Mouse (Mus musculus): ENCODE measurements around the gene Prkab2. TPM values are rescaled to one million over a fixed set of nuclear protein-coding genes. Genes with fewer than 3 reads are reported as not detected.

Gene Prkab2
- 9.5 and 10.0 TPM in 2 replicates for polyA plus RNA-seq (2015; fragmentation: Nextera tagmentation; extraction: Ambion mirVana)

DNA sequence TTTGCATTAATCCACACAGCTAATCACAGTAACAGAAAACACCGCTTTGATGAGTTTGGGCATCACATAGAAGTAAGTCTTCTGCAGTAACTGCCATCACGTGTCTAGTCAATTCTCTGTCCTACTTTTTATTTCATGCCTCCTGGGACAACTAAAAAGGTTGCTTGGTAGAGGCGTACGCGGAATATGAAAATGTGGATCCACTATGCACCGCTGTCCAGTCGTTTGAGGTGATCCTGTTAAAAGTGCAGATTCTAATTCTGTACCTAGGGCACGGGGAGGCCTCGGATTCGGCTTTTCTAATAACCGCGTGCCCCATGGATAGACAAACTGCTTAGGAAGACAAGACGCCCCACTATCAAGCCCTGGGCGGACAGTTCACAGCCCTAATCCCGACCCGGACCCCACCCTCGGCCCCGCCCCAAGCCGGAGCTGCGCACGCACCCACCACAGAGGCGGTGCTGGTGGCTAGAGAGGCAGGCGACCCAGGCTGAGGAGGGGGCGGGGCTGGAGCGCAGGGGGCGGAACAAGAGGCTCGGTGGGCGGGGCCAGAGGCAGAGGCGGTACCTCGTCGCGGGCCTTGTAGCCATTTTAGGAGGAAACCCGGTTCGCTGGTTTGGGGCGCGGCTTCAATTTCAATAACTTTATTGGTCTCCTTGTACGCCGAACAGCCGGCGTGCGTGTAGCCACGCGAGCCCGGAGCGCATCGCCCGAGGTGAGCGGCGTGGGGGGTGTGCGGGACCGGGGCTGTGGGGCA is at the start of gene Prkab2:
TSS of gene Prkab2 (plus strand) at position 539 of the 757 bp plus-strand sequence.
- peak within 1 kb of the TSS; percentile 69 for H3K9ac ChIP-seq (replicated peaks)
- ATAC-seq (replicated peaks): peak; percentile 95
- no peaks in the 10 kb centered on the region for H3K9me3 ChIP-seq
- H3K4me3 ChIP-seq: peak within 1 kb of the TSS; percentile 77
- 0 out of 2 replicates have a peak, but pooled peaks cover 1% of the 10 kb centered on the region for H3K36me3 ChIP-seq
- no peaks in the 10 kb centered on the region for H3K27me3 ChIP-seq
- peaks cover 16% of the 10 kb centered on the region for H3K4me1 ChIP-seq
- peak within 1 kb of the TSS; percentile 71 for H3K27ac ChIP-seq (replicated peaks)
- peak within 1 kb of the TSS; percentile 70 for H3K4me2 ChIP-seq (replicated peaks)
- WGBS: 2% methylated on average over 51 of the region's 51 CpGs

DNA sequence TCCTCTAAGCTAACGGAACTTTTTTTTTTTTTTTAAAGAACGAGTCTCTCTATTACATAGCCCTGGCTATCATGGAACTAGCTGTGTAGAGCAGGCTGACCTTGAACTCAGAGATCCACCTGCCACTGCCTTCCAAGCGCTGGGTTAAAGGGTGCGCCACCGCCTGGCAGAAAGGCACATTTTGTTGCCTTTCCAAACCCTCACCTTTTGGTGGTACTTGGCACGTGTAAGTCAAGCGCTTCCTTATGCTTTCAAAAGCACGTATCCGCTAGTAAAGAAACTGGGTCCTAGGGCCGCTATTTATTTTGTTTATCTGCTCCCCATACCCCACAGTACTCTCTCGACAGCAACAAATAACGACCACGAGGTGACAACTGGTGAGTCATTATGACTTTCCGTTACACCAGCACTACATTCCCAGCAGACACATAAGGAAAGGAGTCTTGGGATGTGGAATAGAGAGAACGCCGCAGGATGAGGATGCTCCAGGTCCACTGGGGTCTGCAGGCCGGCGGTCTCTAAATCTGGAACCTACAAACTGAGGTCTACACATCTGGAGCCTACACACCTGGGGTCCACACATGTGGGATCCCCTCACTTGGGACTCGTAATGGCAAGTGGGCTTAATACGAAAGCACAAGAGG is 48.7 kb upstream of the Prkab2 start:
- Histone ChIP-seq H3K9me3 (no peaks in the 10 kb centered on the region), H3K36me3 (no peaks in the 10 kb centered on the region), H3K4me1 (peaks cover 10% of the 10 kb centered on the region), H3K4me2 (replicated peaks) (peak overlapping the region; percentile 48), H3K27me3 (no peaks in the 10 kb centered on the region), H3K9ac (replicated peaks) (peak overlapping the region; percentile 90), H3K27ac (replicated peaks) (peak overlapping the region; percentile 90), H3K4me3 (peak overlapping the region; percentile 77)
- 2% methylated on average over 20 of the region's 20 CpGs for whole genome bisulfite sequencing
- ATAC-seq (replicated peaks): no peak; the same call in 1 of the 2 replicates

DNA sequence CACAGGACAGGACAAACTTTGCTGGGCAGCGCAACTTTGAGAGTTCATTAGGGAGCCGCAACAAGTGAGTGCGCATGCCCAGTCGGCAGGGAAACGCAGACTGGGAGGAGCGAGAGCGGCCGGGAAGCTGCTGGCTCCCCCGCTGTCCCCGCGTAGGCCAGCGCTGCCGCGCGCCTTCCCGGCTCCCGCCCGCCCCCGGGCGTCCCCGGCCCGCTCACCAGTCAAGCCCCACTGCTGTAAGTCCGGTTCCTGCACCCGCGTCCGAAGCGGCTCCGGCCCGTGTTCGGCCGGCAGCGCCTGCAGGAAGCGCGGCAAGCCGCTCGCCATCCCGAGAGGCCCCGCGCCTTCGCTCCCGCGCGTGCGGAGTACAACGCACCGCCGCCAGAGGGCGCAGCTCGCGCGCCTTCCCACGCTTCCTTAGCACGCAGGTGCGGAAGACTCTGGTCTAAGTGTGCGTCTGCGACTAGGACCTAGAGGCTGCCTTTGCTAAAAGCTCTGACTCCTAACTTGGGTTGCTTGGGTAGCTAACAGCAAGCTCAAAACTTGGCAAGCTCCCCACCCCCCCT is 48.1 kb upstream of the Prkab2 start, which contains the start of gene Chd1l:
TSS of gene Chd1l (minus strand) at position 359 of the 566 bp plus-strand sequence.
- H3K9ac ChIP-seq (replicated peaks): peak within 1 kb of the TSS; percentile 90
- under 1% methylated on average over 56 of the region's 56 CpGs for WGBS
- peaks cover 10% of the 10 kb centered on the region for H3K4me1 ChIP-seq
- H3K9me3 ChIP-seq: no peaks in the 10 kb centered on the region
- peak within 1 kb of the TSS; percentile 77 for H3K4me3 ChIP-seq
- H3K36me3 ChIP-seq: no peaks in the 10 kb centered on the region
- peak within 1 kb of the TSS; percentile 48 for H3K4me2 ChIP-seq (replicated peaks)
- H3K27ac ChIP-seq (replicated peaks): peak within 1 kb of the TSS; percentile 90
- no peaks in the 10 kb centered on the region for H3K27me3 ChIP-seq
- ATAC-seq (replicated peaks): peak; percentile 97

DNA sequence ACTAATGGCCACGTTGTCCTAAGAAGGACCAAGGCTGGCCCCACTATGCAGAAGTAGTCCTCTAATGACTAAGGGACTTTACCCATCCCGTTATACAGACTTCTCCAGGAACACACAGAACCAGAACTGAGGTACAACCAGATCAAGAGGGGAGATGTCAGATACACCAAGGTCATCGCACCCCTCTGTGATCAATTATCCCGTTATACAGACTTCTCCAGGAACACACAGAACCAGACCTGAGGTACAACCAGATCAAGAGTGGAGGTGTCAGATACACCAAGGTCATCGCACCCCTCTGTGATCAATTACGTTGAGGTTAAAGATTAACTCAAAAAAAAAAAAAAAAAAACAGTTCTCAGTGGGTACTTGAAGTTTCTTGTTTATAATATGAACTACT is 47.0 kb upstream of the Prkab2 start:
- Histone ChIP-seq H3K27ac (replicated peaks) (no peak overlapping the region), H3K27me3 (no peaks in the 10 kb centered on the region), H3K9ac (replicated peaks) (no peak overlapping the region), H3K36me3 (no peaks in the 10 kb centered on the region), H3K9me3 (no peaks in the 10 kb centered on the region), H3K4me3 (no peak overlapping the region), H3K4me2 (replicated peaks) (no peak overlapping the region), H3K4me1 (peaks cover 10% of the 10 kb centered on the region)
- 91% methylated on average over 6 of the region's 6 CpGs for WGBS
- ATAC-seq (replicated peaks): no peak

DNA sequence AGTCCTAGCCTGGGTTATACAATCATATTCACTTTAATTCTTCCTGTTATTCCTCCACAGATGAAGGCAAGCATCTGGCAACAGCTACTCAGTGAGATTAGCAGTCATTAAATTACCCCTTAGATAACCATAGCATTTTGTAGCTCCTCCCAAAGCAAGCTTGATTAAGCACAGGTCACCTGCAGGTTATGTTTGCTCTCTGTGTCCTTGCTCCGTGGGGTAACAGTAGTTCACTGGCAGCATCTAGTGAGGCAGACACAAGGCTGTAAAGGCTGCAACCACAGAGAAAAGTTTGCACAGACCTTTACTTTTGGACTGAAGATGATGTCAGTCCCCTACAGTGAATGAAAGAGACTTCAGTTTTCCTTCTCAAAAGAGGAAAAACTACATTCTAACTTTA is 42.8 kb upstream of the Prkab2 start:
- 52% methylated on average over 1 of the region's 1 CpGs for WGBS
- Histone ChIP-seq H3K4me2 (replicated peaks) (no peak overlapping the region), H3K4me1 (peaks cover 4% of the 10 kb centered on the region; the same call in 1 of the 2 replicates), H3K27me3 (no peaks in the 10 kb centered on the region), H3K27ac (replicated peaks) (no peak overlapping the region), H3K36me3 (no peaks in the 10 kb centered on the region), H3K9me3 (no peaks in the 10 kb centered on the region), H3K9ac (replicated peaks) (no peak overlapping the region), H3K4me3 (no peak overlapping the region)
- no peak for ATAC-seq (replicated peaks)

DNA sequence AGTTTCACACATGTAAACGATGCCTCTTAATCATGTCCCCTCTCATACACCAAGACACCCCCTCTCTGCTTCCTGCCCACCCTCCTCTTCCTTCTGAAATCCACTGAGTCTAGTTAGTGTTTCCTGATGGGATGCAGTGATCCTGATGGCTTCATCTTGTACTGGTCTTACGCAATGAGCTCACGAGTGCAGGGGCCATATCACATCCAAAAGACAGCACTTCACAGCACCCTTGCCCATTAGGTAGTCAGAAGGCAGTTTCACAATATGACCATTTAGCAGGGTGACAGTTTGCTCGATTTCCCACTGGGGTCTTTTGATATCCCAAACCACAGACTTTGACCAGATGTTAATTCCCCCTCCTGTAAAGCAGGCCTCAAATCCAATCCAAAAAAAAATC is 42.1 kb upstream of the Prkab2 start:
- Histone ChIP-seq H3K9me3 (no peaks in the 10 kb centered on the region), H3K27ac (replicated peaks) (no peak overlapping the region), H3K27me3 (no peaks in the 10 kb centered on the region), H3K4me3 (no peak overlapping the region), H3K9ac (replicated peaks) (no peak overlapping the region), H3K4me2 (replicated peaks) (no peak overlapping the region), H3K4me1 (no peaks in the 10 kb centered on the region), H3K36me3 (no peaks in the 10 kb centered on the region)
- WGBS: 88% methylated on average over 4 of the region's 4 CpGs
- no peak for ATAC-seq (replicated peaks)

DNA sequence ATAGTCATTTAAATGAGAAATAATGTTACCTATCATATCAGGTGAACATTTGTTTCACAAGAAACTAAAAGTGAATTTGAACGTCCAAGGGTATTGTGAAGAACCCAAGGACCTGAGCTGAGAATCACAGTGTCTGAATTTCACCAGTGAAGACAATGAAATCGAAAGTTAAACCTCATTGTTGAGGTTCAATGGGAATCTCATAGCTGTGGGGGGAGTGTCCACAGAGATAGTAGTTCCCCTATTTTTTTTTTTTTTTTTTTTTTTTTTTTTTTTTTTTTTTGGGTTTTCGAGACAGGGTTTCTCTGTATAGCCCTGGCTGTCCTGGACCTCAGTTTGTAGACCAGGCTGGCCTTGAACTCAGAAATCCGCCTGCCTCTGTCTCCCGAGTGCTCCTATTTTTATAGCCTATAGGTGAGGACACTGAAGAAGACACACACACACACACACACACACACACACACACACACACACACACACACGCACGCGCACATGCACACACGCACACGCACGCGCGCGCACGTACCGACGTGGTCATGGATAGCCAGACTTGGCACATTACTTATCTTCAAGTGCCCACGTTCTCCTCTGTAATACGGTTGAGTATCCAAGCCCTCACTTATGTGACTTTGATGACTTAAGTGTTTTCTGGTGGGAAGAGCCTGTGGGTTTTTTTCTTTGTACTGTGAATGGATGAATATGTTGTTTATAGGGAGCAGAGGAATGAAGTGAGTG is 40.7 kb upstream of the Prkab2 start:
- Histone ChIP-seq H3K9ac (replicated peaks) (no peak overlapping the region), H3K4me3 (no peak overlapping the region), H3K27ac (replicated peaks) (no peak overlapping the region), H3K36me3 (no peaks in the 10 kb centered on the region), H3K9me3 (no peaks in the 10 kb centered on the region), H3K27me3 (no peaks in the 10 kb centered on the region), H3K4me1 (no peaks in the 10 kb centered on the region), H3K4me2 (replicated peaks) (no peak overlapping the region)
- ATAC-seq (replicated peaks): no peak
- 97% methylated on average over 18 of the region's 19 CpGs for WGBS

DNA sequence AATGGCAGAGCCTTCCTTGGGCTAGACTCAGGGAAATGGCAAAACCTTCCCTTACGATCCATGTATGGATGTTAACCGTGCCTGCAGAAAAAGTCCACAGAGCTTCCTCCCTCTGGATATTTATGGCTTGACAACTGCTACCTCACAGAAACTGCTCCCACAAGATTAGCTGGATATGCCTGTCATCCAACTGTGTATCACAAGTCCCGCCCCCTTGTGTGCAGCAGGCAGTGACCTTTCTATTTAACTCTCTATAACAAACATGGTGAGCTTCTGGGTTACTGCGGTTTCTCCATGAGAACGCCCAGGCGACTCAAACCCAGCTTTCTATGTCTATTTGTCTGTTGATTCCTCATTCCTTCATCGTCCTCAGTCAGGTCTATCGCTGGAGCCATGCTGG is 40.1 kb upstream of the Prkab2 start:
- no peak overlapping the region for H3K4me3 ChIP-seq
- no peak for ATAC-seq (replicated peaks)
- 86% methylated on average over 8 of the region's 8 CpGs for WGBS

DNA sequence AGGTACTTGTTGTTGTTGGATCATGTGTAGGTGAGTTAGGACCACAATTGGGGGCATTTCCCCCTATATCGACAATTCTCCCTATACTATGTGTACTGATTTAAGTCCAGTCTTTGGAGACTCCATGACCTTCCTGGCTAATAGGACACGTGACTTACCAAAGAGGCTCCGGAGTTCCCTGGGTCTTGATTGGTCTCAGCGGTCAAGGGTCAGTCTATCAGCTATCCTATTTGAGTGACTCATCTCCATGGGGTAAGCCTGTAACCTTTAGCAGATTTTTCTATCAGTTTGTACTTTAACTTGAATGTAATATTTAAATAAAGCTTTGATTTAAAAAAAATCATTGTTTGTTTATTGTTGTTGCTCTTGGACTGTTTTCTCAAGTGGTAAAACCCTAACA is 37.3 kb upstream of the Prkab2 start:
- H3K9me3 ChIP-seq: no peaks in the 10 kb centered on the region
- no peaks in the 10 kb centered on the region for H3K27me3 ChIP-seq
- ATAC-seq (replicated peaks): no peak
- no peak overlapping the region for H3K9ac ChIP-seq (replicated peaks)
- H3K27ac ChIP-seq (replicated peaks): no peak overlapping the region
- no peaks in the 10 kb centered on the region for H3K36me3 ChIP-seq
- no peak overlapping the region for H3K4me3 ChIP-seq
- no peaks in the 10 kb centered on the region for H3K4me1 ChIP-seq
- WGBS: 97% methylated on average over 4 of the region's 4 CpGs
- no peak overlapping the region for H3K4me2 ChIP-seq (replicated peaks)

More for the DNA sequence above, 40.1 kb upstream of the Prkab2 start:
- Histone ChIP-seq H3K9me3 (no peaks in the 10 kb centered on the region), H3K4me1 (no peaks in the 10 kb centered on the region), H3K27ac (replicated peaks) (no peak overlapping the region), H3K4me2 (replicated peaks) (no peak overlapping the region), H3K36me3 (no peaks in the 10 kb centered on the region), H3K9ac (replicated peaks) (no peak overlapping the region), H3K27me3 (no peaks in the 10 kb centered on the region)

DNA sequence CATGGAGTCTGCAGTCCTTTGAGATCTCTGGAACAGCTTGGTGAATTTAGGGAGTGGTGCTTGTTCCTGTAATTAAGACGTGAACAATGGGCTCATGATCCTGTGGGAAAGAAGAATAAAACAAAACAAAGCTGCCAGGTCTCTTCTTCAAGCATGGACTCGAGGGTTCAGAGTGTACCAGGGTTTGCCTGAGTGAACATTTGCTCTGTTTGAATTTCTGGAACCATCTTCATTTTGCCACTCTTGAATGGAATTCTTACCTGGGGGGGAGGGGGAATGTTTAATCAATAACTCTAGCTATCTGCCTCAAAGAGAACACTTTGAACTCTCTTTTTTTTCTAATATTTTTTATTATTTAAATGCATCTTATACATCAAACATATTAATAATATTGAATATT is 33.4 kb upstream of the Prkab2 start:
- H3K4me2 ChIP-seq (replicated peaks): no peak overlapping the region
- H3K27ac ChIP-seq (replicated peaks): no peak overlapping the region
- 30% methylated on average over 2 of the region's 2 CpGs for WGBS
- H3K9me3 ChIP-seq: no peaks in the 10 kb centered on the region
- no peak for ATAC-seq (replicated peaks)
- H3K9ac ChIP-seq (replicated peaks): no peak overlapping the region
- H3K27me3 ChIP-seq: no peaks in the 10 kb centered on the region
- H3K4me1 ChIP-seq: 0 out of 2 replicates have a peak, but pooled peaks cover 6% of the 10 kb centered on the region
- no peaks in the 10 kb centered on the region for H3K36me3 ChIP-seq
- H3K4me3 ChIP-seq: no peak overlapping the region

DNA sequence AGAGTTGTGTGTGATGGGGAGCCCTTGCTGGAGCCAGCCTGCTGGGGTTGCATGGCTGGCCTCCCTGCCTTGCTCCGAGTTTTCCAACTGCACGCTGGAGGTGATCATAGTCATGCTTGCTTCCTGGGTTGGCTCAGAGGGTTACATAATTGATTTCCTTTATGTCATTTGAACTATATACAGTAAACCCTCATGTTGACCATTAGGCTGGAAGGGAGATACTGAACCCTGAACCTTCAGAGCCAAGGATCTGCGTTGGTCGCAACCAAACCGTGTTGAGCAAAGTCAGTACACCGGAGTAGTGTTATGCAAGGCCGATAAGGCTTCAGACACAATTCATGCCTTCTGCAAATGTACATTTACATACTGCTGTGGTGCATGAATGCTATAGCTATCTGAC is 30.1 kb upstream of the Prkab2 start:
- Histone ChIP-seq H3K4me3 (no peak overlapping the region), H3K27me3 (no peaks in the 10 kb centered on the region), H3K36me3 (no peaks in the 10 kb centered on the region), H3K4me2 (replicated peaks) (no peak overlapping the region), H3K4me1 (0 out of 2 replicates have a peak, but pooled peaks cover 6% of the 10 kb centered on the region), H3K9ac (replicated peaks) (no peak overlapping the region), H3K27ac (replicated peaks) (no peak overlapping the region), H3K9me3 (no peaks in the 10 kb centered on the region)
- WGBS: 78% methylated on average over 7 of the region's 7 CpGs
- ATAC-seq (replicated peaks): no peak
